Mouse (Mus musculus) kidney, postnatal 25 days (tissue): ENCODE data around the gene Rnf212.
A peak's percentile ranks its signal among the peaks of the same experiment; 100 is the strongest.

Experiments
- DNase-seq, 2 experiments: peaks; one replicate each; pipeline ENCODE4 v3.0.0; 2021; ENCODE audit warnings: mixed read lengths in 2 of 2

Rnf212 gene

GRCm38 (mm10) chr5:108711968-108712367 is 62.8 kb downstream of the Rnf212 start:
- DNase-seq, result no peak

DNA sequence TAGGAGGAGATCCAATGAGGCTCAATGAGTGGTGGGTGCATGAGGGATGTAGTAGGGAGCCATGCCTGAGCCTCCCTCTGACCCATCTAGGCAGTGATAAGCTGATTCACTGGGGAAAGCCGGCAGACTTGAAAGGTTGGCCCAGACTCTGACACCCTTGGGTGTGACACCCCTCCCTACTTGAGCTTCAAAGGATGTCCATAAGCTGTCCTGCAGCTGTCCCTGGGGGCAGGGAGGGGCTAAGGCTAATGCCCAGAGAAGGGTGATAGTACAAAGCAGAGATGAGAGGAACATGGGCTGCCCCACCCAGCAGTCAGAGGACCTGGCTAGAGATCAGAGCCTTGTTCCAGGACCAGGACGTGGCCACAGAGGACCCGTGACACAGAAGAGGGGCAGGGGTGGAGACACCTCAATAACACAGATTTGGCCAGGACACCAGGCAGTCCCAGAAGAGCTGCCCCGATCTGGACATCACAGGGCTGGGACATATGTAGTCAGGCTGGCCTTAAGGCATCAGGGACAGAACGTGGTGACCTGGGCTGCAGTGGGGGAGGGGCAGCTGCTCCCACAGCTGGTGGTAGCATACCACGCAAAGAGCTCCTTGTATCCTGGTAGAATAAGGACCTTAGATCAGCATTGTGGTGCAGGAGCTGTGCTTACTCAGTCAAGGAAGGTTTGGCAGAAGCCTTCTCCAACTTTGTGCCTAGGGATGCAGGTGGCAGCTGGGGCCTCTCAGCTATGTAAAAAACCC is 65.6 kb downstream of the Rnf212 start:
- peak in 1 of 2 experiments; percentile 46 for DNase-seq

DNA sequence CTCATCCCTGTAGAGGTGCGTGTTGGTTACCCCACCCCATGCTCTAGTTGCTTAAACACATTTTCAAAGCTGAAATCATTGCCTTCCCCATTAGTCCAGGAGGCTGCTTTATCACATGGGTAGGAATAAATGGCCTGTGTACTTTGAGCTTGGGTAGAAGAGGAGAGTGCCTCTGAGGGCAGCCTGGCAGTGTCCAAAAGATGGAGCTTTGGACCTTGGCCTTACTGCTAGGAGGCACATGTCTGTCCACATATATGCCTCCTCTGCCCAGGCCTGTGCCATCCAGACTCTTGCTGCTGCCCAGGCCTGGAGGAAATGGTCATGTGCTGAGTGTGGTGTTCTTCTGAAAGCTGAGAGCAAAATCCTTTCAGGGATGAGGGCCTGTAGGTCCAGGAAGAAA is 66.4 kb downstream of the Rnf212 start:
- peak; percentile 65 to 89 for DNase-seq

GRCm38 (mm10) chr5:108707758-108708157 is 67.0 kb downstream of the Rnf212 start:
- DNase-seq, result no peak

- DNase-seq, result no peak
Observed at GRCm38 (mm10) chr5:108703754-108704626, 70.8 kb downstream of the Rnf212 start.

GRCm38 (mm10) chr5:108701341-108702021 is 73.3 kb downstream of the Rnf212 start:
- no peak for DNase-seq

DNA sequence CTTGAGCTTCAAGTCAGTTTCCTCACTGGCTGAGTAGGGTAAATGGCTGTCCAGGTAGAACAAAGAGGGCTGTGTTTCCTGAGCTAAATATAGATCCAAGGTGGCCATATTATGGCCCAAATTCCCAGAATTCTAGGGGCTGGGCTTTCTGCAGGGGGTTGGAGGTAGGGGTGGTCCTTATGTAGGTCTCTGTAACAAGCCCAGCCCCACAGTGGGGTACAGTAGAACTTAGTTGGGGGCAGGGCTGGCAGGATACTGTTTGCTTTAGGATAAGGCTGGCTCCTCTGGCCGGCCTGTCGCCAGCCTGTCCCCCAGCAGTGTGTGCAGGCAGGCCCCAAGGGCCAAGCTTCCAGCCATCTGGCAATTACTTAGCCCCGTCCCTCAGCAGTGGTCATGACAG is 74.4 kb downstream of the Rnf212 start:
- no peak for DNase-seq

DNA sequence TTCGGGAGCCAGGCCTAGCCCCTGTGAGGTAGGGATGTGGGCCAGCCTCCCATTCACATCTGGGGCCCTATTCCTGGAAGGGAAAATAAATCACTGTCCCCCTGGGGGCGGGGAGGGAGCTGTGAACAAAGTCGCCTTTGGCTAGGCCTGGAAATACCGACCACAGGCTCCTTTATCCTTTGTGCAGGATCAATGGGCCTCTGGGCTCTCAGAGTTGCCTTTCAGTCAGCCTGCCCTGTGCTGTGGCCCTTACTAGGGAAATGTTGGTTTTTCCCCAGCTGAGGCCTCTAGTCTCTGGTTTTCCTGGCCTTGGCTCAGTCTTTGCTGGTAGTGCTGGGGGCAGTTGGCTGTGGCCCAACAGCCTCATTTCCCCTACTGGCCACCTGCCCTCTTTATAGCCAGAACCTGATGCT is 77.4 kb downstream of the Rnf212 start:
- no peak for DNase-seq

- DNase-seq, result no peak
Observed at GRCm38 (mm10) chr5:108696542-108696941, 78.2 kb downstream of the Rnf212 start.

DNA sequence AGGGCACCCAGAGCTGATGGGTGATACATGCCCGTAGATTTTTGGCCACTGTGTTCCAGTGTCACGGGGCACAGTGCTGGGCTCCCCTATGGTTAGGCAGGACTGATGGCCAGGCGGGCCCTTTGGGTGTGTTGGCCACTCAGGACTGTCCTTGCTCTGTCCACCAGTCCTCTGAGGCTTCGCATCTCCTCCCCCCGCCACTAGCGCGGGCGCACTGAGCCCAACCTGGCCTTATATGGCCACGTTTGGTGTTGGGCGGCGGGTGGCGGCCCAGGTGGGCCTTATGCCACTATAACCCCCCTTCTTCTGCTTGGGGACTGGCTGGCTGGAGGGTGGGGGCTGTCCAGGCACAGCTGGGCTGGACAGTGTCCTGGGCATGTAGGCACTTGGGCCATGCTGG is 78.9 kb downstream of the Rnf212 start:
- no peak for DNase-seq

DNA sequence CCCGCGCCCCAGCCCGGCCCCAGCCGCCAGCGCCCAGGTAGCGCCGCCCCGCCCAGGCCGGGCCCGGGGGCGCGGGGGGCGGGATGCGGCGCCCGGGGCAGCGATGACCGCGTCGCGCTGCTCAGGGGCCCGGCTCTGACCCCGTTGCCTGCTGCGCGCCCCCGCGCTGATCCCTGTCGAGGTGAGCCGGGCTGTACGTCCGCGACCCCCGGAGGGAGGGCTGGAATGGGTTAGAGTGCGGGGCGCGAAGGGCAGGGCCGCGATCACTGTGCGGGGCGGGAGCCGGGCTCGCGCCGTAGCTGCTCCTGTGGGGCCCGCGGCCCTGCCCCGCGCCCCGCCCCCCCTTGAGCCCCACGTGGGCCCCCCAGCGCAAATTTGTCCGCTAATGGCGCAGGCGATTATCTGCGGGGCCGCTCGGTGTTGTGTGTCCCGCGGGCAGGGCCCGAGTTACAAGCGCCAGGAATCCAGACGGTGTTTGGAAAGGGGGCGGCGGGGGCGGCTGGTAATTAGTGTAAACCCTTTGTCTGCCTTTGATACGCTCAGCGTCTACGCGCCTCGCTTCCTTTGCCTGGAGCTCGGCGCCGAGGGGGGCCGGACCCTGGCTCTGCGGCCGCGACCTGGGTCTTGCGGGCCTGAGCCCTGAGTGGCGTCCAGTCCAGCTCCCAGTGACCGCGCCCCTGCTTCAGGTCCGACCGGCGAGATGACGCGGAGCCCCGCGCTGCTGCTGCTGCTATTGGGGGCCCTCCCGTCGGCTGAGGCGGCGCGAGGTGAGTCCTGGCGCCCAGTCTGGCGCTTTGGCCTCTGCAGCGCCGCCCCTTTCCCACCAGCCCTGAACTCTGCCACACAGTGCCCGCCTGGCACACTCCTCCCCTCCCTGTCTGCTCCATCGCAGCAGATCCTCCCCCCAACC is 80.2 kb downstream of the Rnf212 start:
- DNase-seq, result peak; percentile 62 to 88

DNA sequence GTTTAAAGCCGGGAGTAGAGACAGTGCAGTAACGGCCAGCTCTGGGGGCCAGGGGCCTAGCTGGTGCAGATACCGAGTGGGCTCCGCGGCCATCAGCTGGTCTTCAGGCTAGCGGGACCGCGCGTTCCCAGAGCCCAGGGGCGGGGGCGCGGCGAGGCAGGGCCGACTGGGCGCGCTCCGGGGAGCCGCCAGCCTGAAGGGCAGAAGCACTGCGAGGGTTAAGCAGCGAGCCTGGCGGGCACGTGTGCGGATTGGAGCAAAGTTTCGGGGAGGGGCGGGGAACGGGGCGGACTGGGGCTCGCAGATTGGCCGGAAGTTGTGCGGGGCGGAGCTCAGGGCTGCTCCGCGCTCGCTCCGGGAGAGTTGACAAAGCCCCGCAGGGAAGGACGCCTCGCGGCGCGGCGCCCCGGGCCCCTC is 80.9 kb downstream of the Rnf212 start:
- peak; percentile 92 to 96 for DNase-seq

DNA sequence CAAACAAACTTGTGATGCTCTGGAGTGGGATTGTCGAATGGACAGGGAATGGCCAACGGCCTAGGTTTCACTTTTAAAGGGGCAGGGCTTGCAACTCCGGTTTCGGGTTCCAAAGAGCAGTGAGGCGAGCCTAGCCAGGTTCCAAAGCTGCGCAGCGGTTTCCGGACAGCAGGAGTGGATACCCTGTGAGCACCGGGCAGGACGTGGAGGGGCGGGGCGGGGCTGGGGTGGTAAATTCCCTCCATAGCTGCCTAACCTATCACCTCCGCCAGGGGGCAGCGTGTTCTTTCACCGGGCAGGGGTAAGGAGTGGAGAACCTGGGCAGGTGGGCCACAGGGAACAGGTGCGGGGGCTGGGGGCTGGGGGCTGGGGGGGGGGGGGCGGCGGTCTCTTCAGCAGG is 82.5 kb downstream of the Rnf212 start, which contains the start of gene Fgfrl1:
Fgfrl1 (plus strand) TSS at position 112 of the 400 bp plus-strand sequence.
- DNase-seq, result peak; percentile 79 to 89

DNA sequence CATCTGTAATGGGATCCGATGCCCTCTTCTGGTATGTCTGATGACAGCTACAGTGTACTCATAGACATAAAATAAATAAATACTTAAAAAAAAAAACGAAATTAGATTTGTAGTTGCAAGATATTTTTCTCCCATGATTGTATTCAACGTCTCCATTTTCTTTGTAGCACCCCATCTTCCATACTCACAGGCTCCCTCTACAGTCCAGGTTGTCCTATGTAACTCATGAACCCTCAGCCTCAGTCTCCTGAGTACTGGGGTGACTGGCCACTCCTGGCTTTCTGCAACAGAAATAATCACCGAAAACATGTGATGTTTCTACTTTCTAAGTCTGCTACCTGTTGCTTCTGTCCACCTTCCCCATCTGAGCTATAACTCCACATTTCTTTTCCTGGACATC is 83.6 kb downstream of the Rnf212 start:
- no peak for DNase-seq

DNA sequence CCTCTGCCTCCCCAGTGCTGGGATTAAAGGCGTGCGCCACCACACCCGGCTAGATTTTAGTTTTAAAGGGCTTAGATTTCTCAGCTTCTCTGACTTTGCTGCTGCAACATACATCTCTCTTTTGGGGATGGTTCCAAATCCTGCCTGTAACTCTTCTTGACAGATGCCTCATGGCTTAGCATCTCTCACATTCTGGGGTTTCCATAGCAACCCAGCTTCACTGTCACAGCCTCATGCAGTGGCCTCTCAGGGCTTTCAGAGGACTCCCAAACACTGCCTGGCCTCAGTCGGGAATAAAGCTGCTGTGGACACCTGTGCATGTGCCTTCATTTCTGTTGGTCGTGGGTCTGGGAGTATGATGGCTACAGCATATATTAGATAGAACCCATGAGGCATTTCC is 85.7 kb downstream of the Rnf212 start:
- no peak for DNase-seq

GRCm38 (mm10) chr5:108680871-108681270 is 93.9 kb downstream of the Rnf212 start:
- no peak for DNase-seq

DNA sequence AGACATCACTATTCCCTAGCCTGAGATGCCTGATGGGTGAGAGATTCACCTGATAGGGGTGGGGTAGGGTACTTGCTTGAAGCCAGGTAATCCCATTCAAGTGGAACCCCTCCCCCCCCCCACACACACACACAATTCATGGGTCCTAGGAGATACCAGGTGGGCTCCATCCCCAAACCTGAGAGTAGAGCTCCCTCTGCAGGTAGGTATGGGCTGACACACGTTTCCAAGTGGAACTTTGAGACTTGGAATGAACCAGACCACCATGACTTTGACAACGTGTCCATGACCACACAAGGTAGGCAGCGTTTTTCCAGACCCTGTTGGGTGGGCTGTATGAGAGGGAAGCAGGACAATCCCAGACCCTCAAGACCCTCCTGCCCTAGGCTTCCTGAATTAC is 94.9 kb downstream of the Rnf212 start:
- DNase-seq, result peak in 1 of 2 experiments; percentile 34
